Mouse (Mus musculus): ENCODE results near the gene Tmem247. TPM values are rescaled to one million over a fixed set of nuclear protein-coding genes. Genes with fewer than 3 reads are reported as not detected.

The Tmem247 gene
- polyA plus RNA-seq, 1 experiment from 2014 or later: not detected

DNA sequence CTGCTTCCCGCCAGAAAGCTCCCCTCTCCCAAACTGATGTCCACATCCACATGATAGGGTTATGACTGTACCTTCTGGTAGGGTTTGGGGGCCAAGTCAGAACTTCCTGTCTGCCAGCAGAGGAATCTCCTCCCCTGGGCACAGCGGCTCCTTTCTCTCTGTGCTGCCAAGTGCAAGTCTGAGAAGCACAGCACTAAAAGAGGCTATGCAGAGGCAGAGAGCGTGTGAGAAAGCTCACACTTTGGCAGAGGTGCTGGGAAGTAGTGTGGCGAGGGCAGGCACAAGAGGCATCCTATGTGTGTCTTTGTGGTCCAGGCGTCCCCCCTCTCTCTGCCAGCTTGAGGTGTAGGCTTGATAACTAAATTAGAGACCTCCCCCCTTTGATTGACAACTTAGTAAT, 53.9 kb downstream of the Tmem247 start:
- DNase-seq (ENCODE audit: low spot score) (no peak), ATAC-seq (ENCODE audit: low FRiP score) (no peak)
- no peak overlapping the region for H3K9ac ChIP-seq
- no peaks in the 10 kb centered on the region for H3K4me1 ChIP-seq (replicated peaks; ENCODE audit: control insufficient read depth, insufficient read depth, low read length)
- no peaks in the 10 kb centered on the region for H3K36me3 ChIP-seq (replicated peaks; ENCODE audit: control insufficient read depth, insufficient read depth)
- H3K9me3 ChIP-seq (ENCODE audit: control insufficient read depth, low read length): no peaks in the 10 kb centered on the region
- no peak overlapping the region for H3K4me2 ChIP-seq (replicated peaks)
- no peak overlapping the region for H3K27ac ChIP-seq
- WGBS: 84% methylated on average over 5 of the region's 5 CpGs
- H3K4me3 ChIP-seq (replicated peaks; ENCODE audit: low read length): no peak overlapping the region
- no peaks in the 10 kb centered on the region for H3K27me3 ChIP-seq (ENCODE audit: control insufficient read depth, insufficient read depth, low read length)

DNA sequence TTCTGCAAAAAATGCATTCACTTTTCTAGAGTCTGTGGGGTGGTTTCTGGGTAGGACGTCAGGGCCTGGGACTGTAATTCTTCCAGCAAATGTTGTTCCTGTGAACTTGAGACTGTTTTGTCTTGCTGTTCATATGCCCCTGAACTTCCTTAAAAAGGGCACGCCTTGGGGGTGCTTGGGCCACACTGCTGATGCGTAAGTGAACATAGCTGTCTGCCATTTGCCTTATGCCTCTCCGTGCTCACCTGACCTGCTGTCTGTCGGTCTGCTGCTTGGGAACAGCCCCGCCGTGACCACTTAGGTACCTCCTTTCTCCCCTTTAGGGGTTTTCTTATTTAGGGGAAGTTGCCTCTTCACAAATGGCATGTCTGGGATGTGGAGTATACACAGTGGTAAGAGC, 54.7 kb downstream of the Tmem247 start:
- ATAC-seq (ENCODE audit: low FRiP score) (no peak), DNase-seq (ENCODE audit: low spot score) (no peak)
- Histone ChIP-seq H3K4me1 (replicated peaks; ENCODE audit: control insufficient read depth, insufficient read depth, low read length) (no peaks in the 10 kb centered on the region), H3K9ac (no peak overlapping the region), H3K4me3 (replicated peaks; ENCODE audit: low read length) (no peak overlapping the region), H3K27ac (no peak overlapping the region), H3K9me3 (ENCODE audit: control insufficient read depth, low read length) (no peaks in the 10 kb centered on the region), H3K27me3 (ENCODE audit: control insufficient read depth, insufficient read depth, low read length) (no peaks in the 10 kb centered on the region), H3K36me3 (replicated peaks; ENCODE audit: control insufficient read depth, insufficient read depth) (no peaks in the 10 kb centered on the region; the same call in 1 of the 2 replicates), H3K4me2 (replicated peaks) (no peak overlapping the region)
- 89% methylated on average over 7 of the region's 7 CpGs for WGBS

Other genes with a start within 250 kb of the Tmem247 start
- 12.6 and 12.8 TPM in 2 replicates for gene Epas1, start 163.6 kb upstream of the Tmem247 start, polyA plus RNA-seq (2014; fragmentation: Nextera tagmentation; extraction: Ambion mirVana)
- gene Atp6v1e2, start 30.5 kb downstream of the Tmem247 start, polyA plus RNA-seq (2014; fragmentation: Nextera tagmentation; extraction: Ambion mirVana): not detected in 2 replicates
- gene Rhoq, start 45.7 kb downstream of the Tmem247 start, polyA plus RNA-seq (2014; fragmentation: Nextera tagmentation; extraction: Ambion mirVana): 10.7 and 11.5 TPM in 2 replicates
- 35.4 and 35.5 TPM in 2 replicates for gene Pigf, start 108.1 kb downstream of the Tmem247 start, polyA plus RNA-seq (2014; fragmentation: Nextera tagmentation; extraction: Ambion mirVana)
- 204 and 219 TPM in 2 replicates for gene Cript, start 108.2 kb downstream of the Tmem247 start, polyA plus RNA-seq (2014; fragmentation: Nextera tagmentation; extraction: Ambion mirVana)
- gene Socs5, start 190.3 kb downstream of the Tmem247 start, polyA plus RNA-seq (2014; fragmentation: Nextera tagmentation; extraction: Ambion mirVana): 22.1 and 24.0 TPM in 2 replicates